Mouse (Mus musculus): ENCODE data around the gene Tor1aip1.

- TF ChIP-seq CTCF (IDR thresholded peaks at IDR 0.05; ENCODE audit: low read depth) (no peak), EP300 (IDR thresholded peaks at IDR 0.05; ENCODE audit: low read depth) (no peak)
Measured at GRCm38 (mm10) chr1:155989387-155989786, 46.9 kb downstream of the Tor1aip1 start.
